Mouse (Mus musculus) CH12.LX (cell line): ENCODE measurements at regions not wholly inside any gene's neighbourhood (a gene's known extent, or its start where the extent isn't known, plus 50 kb on each side); places are given as distances from the start of the nearest gene placed in this dataset.
"Not testable (repeated sequence)": the region's sequence is repeated elsewhere in the genome, so short reads cannot be mapped to it uniquely, and the experiment has no call there.

Experiments used
- DNase-seq: peaks from one replicate; pipeline ENCODE4 v3.0.0-alpha.2; 2013; ENCODE audit errors: extremely low read depth
- H3K27ac ChIP-seq: 2 replicates; pipeline ENCODE4 v1.5.1; 2012; ENCODE audit warnings: low read depth, mild to moderate bottlenecking, control low read depth, moderate library complexity; ENCODE audit not compliant: insufficient read depth
- H3K27me3 ChIP-seq: replicated peaks from 2 replicates; pipeline ENCODE3; 2012; ENCODE audit warnings: inconsistent platforms
- H3K36me3 ChIP-seq, 2 experiments: replicated peaks in 1 of 2; 2 replicates each; pipeline versions ENCODE3 to v1.6.1; 2012; ENCODE audit warnings: inconsistent platforms in 1 of 2, low read length in 1 of 2, mild to moderate bottlenecking in 1 of 2, mixed read lengths in 1 of 2, moderate library complexity in 1 of 2; ENCODE audit not compliant: control insufficient read depth in 1 of 2, insufficient read depth in 1 of 2
- H3K4me1 ChIP-seq, 2 experiments: 2 replicates each; pipeline ENCODE4 v1.6.1; 2012; ENCODE audit warnings: inconsistent platforms in 1 of 2, moderate library complexity in 1 of 2; ENCODE audit not compliant: insufficient read depth in 2 of 2, control insufficient read depth in 1 of 2
- H3K4me2 ChIP-seq: 2 replicates; pipeline ENCODE4 v1.6.1; 2012; ENCODE audit warnings: low read depth, mild to moderate bottlenecking, control low read depth; ENCODE audit not compliant: poor library complexity, insufficient read depth, severe bottlenecking
- H3K4me3 ChIP-seq, 3 experiments: fragments of 150-350 bp in 1 of 3; sonication (generic) in 1 of 3; replicated peaks in 1 of 3; 2 replicates each; pipeline versions ENCODE3 to v1.5.1; 2011 to 2012; ENCODE audit warnings: low read depth in 2 of 3, low read length in 2 of 3, mild to moderate bottlenecking in 2 of 3, moderate library complexity in 2 of 3, control low read depth in 1 of 3, improper control_type of control experiment in 1 of 3, inconsistent platforms in 1 of 3, mixed read lengths in 1 of 3; ENCODE audit not compliant: poor library complexity in 1 of 3
- H3K79me2 ChIP-seq: replicated peaks from 2 replicates; pipeline ENCODE4 v1.6.1; 2012; ENCODE audit warnings: mild to moderate bottlenecking, moderate library complexity; ENCODE audit not compliant: control insufficient read depth, poor library complexity, insufficient read depth, severe bottlenecking; ENCODE audit errors: extremely low read depth
- H3K9ac ChIP-seq: 2 replicates; pipeline ENCODE4 v1.6.1; 2012; ENCODE audit warnings: low read depth, mild to moderate bottlenecking, control low read depth, moderate library complexity; ENCODE audit not compliant: insufficient read depth
- H3K9me3 ChIP-seq: replicated peaks from 2 replicates; pipeline ENCODE3; 2012; ENCODE audit warnings: low read length, inconsistent platforms, mixed read lengths
- BHLHE40 ChIP-seq: IDR thresholded peaks from 2 replicates; pipeline ENCODE4 v1.6.1; 2011; ENCODE audit warnings: mild to moderate bottlenecking, low read depth, low read length, improper control_type of control experiment
- CTCF ChIP-seq, 2 experiments: IDR thresholded peaks in 1 of 2; conservative IDR thresholded peaks in 1 of 2; 2 replicates each; pipeline ENCODE4 v1.5.1; 2011 to 2012; ENCODE audit warnings: low read depth in 2 of 2, low read length in 2 of 2, improper control_type of control experiment in 1 of 2, inconsistent platforms in 1 of 2, mild to moderate bottlenecking in 1 of 2, moderate library complexity in 1 of 2
- EP300 ChIP-seq: IDR thresholded peaks from 2 replicates; pipeline ENCODE4 v1.6.1; 2011; ENCODE audit warnings: low read length, improper control_type of control experiment
- HCFC1 ChIP-seq: IDR thresholded peaks from 2 replicates; pipeline ENCODE4 v1.6.1; 2012; ENCODE audit warnings: low read depth, mild to moderate bottlenecking, inconsistent platforms, low read length, improper control_type of control experiment
- JUN ChIP-seq: IDR thresholded peaks from 2 replicates; pipeline ENCODE4 v1.6.1; 2011; ENCODE audit warnings: low read depth, mild to moderate bottlenecking, low read length, improper control_type of control experiment, moderate library complexity; ENCODE audit not compliant: insufficient read depth
- JUND ChIP-seq: conservative IDR thresholded peaks from 2 replicates; pipeline ENCODE4 v1.6.1; 2011; ENCODE audit warnings: low read depth, low read length, improper control_type of control experiment
- KAT2A ChIP-seq: IDR thresholded peaks from 2 replicates; pipeline ENCODE4 v1.6.1; 2012; ENCODE audit warnings: low read length, improper control_type of control experiment, inconsistent platforms; ENCODE audit not compliant: insufficient replicate concordance
- MAX ChIP-seq: IDR thresholded peaks from 2 replicates; pipeline ENCODE4 v1.6.1; 2011; ENCODE audit warnings: low read length, improper control_type of control experiment
- MAZ ChIP-seq: IDR thresholded peaks from 2 replicates; pipeline ENCODE4 v1.6.1; 2012; ENCODE audit warnings: low read depth, mild to moderate bottlenecking, inconsistent platforms, low read length, improper control_type of control experiment, moderate library complexity
- MEF2A ChIP-seq: IDR thresholded peaks from 2 replicates; pipeline ENCODE4 v1.6.1; 2014; ENCODE audit warnings: low read depth, mild to moderate bottlenecking, inconsistent platforms, low read length, improper control_type of control experiment, borderline replicate concordance
- NRF1 ChIP-seq: IDR thresholded peaks from 2 replicates; pipeline ENCODE4 v1.6.1; 2014; ENCODE audit warnings: low read depth, mild to moderate bottlenecking, inconsistent platforms, low read length, improper control_type of control experiment, moderate library complexity
- PAX5 ChIP-seq: IDR thresholded peaks from 2 replicates; pipeline ENCODE4 v1.6.1; 2012; ENCODE audit warnings: low read length, inconsistent platforms, mixed read lengths
- POLR2A ChIP-seq: IDR thresholded peaks from 2 replicates; pipeline ENCODE4 v1.6.1; 2011; ENCODE audit warnings: low read depth, mild to moderate bottlenecking, improper control_type of control experiment, low read length
- RAD21 ChIP-seq: IDR thresholded peaks from 2 replicates; pipeline ENCODE4 v1.6.1; 2011; ENCODE audit warnings: low read depth, mild to moderate bottlenecking, low read length, improper control_type of control experiment, moderate library complexity
- SIN3A ChIP-seq: IDR thresholded peaks from 2 replicates; pipeline ENCODE4 v1.6.1; 2012; ENCODE audit warnings: low read length, improper control_type of control experiment, inconsistent platforms
- TBP ChIP-seq: conservative IDR thresholded peaks from 2 replicates; pipeline ENCODE4 v1.6.1; 2011; ENCODE audit warnings: low read depth, low read length, improper control_type of control experiment
- TCF12 ChIP-seq: IDR thresholded peaks from 2 replicates; pipeline ENCODE4 v1.6.1; 2014; ENCODE audit warnings: low read depth, mild to moderate bottlenecking, inconsistent platforms, low read length, improper control_type of control experiment
- USF1 ChIP-seq: IDR thresholded peaks from 2 replicates; pipeline ENCODE4 v1.6.1; 2014; ENCODE audit warnings: low read depth, mild to moderate bottlenecking, inconsistent platforms, low read length, improper control_type of control experiment
- ZC3H11A ChIP-seq: IDR thresholded peaks from 2 replicates; pipeline ENCODE4 v1.6.1; 2012; ENCODE audit warnings: low read depth, mild to moderate bottlenecking, inconsistent platforms, low read length, improper control_type of control experiment
- ZKSCAN1 ChIP-seq: IDR thresholded peaks from 2 replicates; pipeline ENCODE4 v1.6.1; 2012; ENCODE audit warnings: low read depth, inconsistent platforms, low read length, improper control_type of control experiment, borderline replicate concordance
- dilution Hi-C: fragments of 300-500 bp; cut with MboI; formaldehyde crosslinking; loops from 2 replicates; pipeline ENCODE4 v1.14.3; 2020; ENCODE audit warnings: low sequenced_read_pairs; ENCODE audit not compliant: extremely low pct_unique_long_range_greater_than_20kb, extremely low pct_ligation_motif_present
- in situ Hi-C: fragments of 300-500 bp; cut with MboI; formaldehyde crosslinking; loops from 3 replicates; pipeline ENCODE4 v1.14.3; 2019; ENCODE audit warnings: low sequenced_read_pairs, low pct_ligation_motif_present, low pct_unique_long_range_greater_than_20kb, mixed read lengths

DNA sequence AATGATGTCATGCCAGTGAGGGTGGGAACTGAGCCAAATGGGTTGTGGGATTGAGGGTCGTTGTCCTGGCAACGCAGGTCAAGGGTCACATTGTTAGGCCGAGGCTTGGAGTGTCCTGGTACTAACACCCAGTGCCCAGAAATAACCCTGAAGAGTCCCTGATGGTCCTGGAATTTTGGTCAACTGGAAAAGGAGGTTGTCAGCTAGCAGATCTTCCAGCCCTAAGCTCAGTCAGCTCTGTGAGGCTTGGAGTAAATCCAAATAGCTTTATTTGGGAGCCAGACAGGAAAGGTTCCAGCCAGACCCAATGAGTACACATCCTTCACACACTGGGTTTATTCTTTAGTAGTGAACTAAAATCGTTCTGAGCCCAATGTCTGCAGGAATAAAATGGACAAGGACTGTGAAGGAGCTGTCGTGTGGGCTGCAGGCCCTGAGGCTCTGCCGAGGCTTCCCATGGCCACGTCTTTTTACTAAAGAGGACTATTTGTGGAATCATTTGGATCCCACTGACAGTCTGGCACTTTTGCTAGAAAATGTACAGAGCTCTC is 75.9 kb downstream of the Tmem17 start:
- Histone ChIP-seq H3K4me1 (peaks cover 3 to 13% of the 10 kb centered on the region in 2 experiments; a peak in 1 of 4 replicates), H3K36me3 (no peaks in the 10 kb centered on the region), H3K27me3 (no peaks in the 10 kb centered on the region), H3K9me3 (no peaks in the 10 kb centered on the region), H3K9ac (no peak overlapping the region), H3K79me2 (no peaks in the 10 kb centered on the region), H3K4me2 (no peak overlapping the region), H3K4me3 (no peak overlapping the region), H3K27ac (no peak overlapping the region)
- dilution Hi-C loops, result no loop called here
- no peak for TF ChIP-seq BHLHE40
- no peak for TF ChIP-seq CTCF (conservative IDR thresholded peaks at IDR 0.05 in 1 of 2, IDR thresholded peaks at IDR 0.05 in 1 of 2; ENCODE audit: low read depth in 2 of 2, low read length in 2 of 2)
- no peak for TF ChIP-seq EP300
- no peak for TF ChIP-seq PAX5
- no peak for TF ChIP-seq RAD21
- TF ChIP-seq MEF2A, result no peak
- TF ChIP-seq POLR2A, result no peak
- no peak for DNase-seq
- in situ Hi-C loops, result no loop called here

DNA sequence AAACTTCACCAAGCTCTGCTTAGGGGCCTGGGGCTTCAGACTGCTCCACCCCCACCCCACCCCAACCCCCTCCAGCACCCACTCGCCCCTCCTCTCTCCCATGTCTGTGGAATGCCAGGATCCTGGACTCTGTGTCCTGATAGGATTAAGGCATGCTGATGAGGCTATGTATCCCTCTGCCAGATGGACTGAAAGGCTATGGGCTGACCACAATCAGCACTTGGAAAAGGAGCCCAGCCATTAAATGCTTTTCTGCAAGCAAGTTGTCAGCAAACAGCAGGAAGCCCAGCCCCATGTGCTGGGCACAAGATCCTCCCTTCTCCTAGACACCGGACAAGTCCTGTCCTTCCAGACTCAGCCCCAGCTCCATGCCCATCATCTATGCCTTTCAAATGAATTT is 76.7 kb downstream of the Tmem17 start:
- H3K4me2 ChIP-seq, result no peak overlapping the region
- no peaks in the 10 kb centered on the region for H3K79me2 ChIP-seq
- no peak overlapping the region for H3K4me3 ChIP-seq
- dilution Hi-C loops (no loop called here), in situ Hi-C loops (no loop called here)
- H3K9ac ChIP-seq, result no peak overlapping the region
- no peak for TF ChIP-seq USF1
- no peak for TF ChIP-seq EP300
- TF ChIP-seq TBP, result no peak
- no peak for TF ChIP-seq HCFC1
- no peak for TF ChIP-seq TCF12
- TF ChIP-seq NRF1, result no peak
- no peak for TF ChIP-seq JUN
- TF ChIP-seq ZKSCAN1, result no peak
- no peak for TF ChIP-seq CTCF (conservative IDR thresholded peaks at IDR 0.05 in 1 of 2, IDR thresholded peaks at IDR 0.05 in 1 of 2; ENCODE audit: low read depth in 2 of 2, low read length in 2 of 2)
- H3K27me3 ChIP-seq, result no peaks in the 10 kb centered on the region
- H3K36me3 ChIP-seq, result no peaks in the 10 kb centered on the region
- no peak overlapping the region for H3K27ac ChIP-seq
- H3K4me1 ChIP-seq, result peaks cover 3 to 13% of the 10 kb centered on the region in 2 experiments; a peak in 1 of 4 replicates
- DNase-seq, result no peak
- no peaks in the 10 kb centered on the region for H3K9me3 ChIP-seq

DNA sequence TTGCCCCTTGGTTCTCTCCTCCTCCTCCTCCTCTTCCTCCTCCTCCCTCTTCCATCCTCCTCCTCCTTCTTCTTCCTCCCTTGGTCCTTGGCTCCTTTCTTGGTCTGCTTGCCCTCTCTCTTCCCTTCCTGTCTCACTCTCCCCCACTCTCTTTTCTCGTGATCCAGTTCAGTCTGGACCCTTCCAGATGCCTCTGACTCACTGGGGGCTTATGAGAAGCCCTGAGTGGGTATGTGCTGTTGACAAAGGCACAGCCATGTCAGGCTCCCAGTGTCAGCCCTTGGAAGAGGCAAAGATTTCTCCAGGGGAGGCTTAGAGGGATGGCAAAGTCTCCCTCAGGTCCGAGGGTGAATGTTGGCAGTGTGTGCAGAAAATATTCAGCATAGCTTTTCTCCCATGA is 78.0 kb downstream of the Tmem17 start:
- dilution Hi-C loops, result no loop called here
- no peak for DNase-seq

GRCm38 (mm10) chr11:22591050-22591449 is 79.2 kb downstream of the Tmem17 start:
- H3K27me3 ChIP-seq, dilution Hi-C loops, H3K27ac ChIP-seq, H3K4me3 ChIP-seq, H3K36me3 ChIP-seq, H3K9ac ChIP-seq, DNase-seq, in situ Hi-C loops, H3K4me2 ChIP-seq, H3K4me1 ChIP-seq, H3K79me2 ChIP-seq, H3K9me3 ChIP-seq: not testable (repeated sequence)

More for the DNA sequence above, 78.0 kb downstream of the Tmem17 start:
- no peak overlapping the region for H3K9ac ChIP-seq
- H3K79me2 ChIP-seq, result no peaks in the 10 kb centered on the region
- no peaks in the 10 kb centered on the region for H3K9me3 ChIP-seq
- no peak overlapping the region for H3K27ac ChIP-seq
- H3K4me2 ChIP-seq, result no peak overlapping the region
- peaks cover under 1 to 8% of the 10 kb centered on the region in 2 experiments; a peak in 1 of 4 replicates for H3K4me1 ChIP-seq
- TF ChIP-seq TCF12, result no peak
- TF ChIP-seq MAX, result no peak
- TF ChIP-seq USF1, result no peak
- no peak for TF ChIP-seq ZKSCAN1
- no peak for TF ChIP-seq ZC3H11A
- TF ChIP-seq SIN3A, result no peak
- no peak for TF ChIP-seq TBP
- TF ChIP-seq KAT2A, result no peak
- no peak for TF ChIP-seq JUND
- no peak for TF ChIP-seq MEF2A
- no peak for TF ChIP-seq MAZ
- TF ChIP-seq POLR2A, result no peak
- H3K36me3 ChIP-seq, result no peaks in the 10 kb centered on the region
- no peaks in the 10 kb centered on the region for H3K27me3 ChIP-seq
- in situ Hi-C loops, result no loop called here
- H3K4me3 ChIP-seq, result no peak overlapping the region
